In the genomic region with DNA sequence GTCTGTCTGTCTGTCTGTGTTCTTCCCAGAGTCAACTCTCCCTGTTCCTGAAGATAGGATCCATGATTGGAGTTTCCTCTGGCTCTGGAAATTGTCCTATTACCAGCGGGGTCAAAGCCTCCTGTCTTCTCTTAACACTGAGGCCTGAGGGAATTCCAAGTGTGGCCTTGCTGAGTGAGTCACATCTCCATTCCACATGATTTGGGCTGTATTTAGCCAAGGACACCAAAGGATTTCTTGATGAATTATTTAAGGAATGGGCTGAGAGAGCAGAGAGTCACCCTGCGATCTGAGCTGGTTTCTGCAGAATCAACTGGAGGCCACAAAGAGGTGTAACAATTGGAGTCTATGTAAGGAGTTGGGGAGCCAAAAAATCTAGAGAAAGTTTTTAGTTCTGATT, we compare ENCODE assay signal across 17 mouse cellular contexts.
DNase-seq lines count a peak whose midpoint lies in the region; ATAC-seq lines count a peak whose summit lies in the region.
"Had no signal": no experiment of that assay in that cellular context is flagged by ENCODE, and none has a peak within 500 bp of the region (broad histone marks: within the 10 kb centered on the region; RNA-seq: fewer than 3 reads in every experiment).

No protein-coding gene starts in this region.

- DNase-seq in adrenal gland, adult (ENCODE audit: inconsistent age in 2 of 2, low spot score in 1 of 2), result peak; percentile 64 to 87
- DNase-seq in adrenal gland, postnatal 10 days, result no peak
- peak; percentile 57 for DNase-seq in adrenal gland, adult 8-10 months
- DNase-seq in adrenal gland, postnatal 4 days (ENCODE audit: low spot score in 2 of 2), result no peak
- DNase-seq in Muller cell, postnatal 12 days (ENCODE audit: inconsistent ontology term), result peak; percentile 14
- peak; percentile 33 to 41 for DNase-seq in adrenal gland, postnatal 36 days
- DNase-seq in thymus, postnatal 4 days, result no peak
- DNase-seq: B cell, adult 2 months; cerebellum, adult 11-12 months; cerebellum, adult 2 months; cerebellum, adult 9-10 months; cerebellum, postnatal 10 days; cerebellum, postnatal 25 days had no signal

- no peak for ATAC-seq in erythroblast, adult 5-6 weeks (replicated peaks; ENCODE audit: low FRiP score, poor library complexity, severe bottlenecking)
- ATAC-seq: CD4-positive, CD25-positive, alpha-beta regulatory T cell, adult 4 months; forebrain, embryonic 14.5 days; forebrain, embryonic 16.5 days had no signal

Comparison
In these comparisons a context has a peak if more than half of its experiments do, and no peak if none do; other contexts are left out.
1. DNase-seq: peak in adrenal gland, adult (2 of 2), adrenal gland, adult 8-10 months (single experiment), Muller cell, postnatal 12 days (single experiment) and adrenal gland, postnatal 36 days (2 of 2); none in adrenal gland, postnatal 10 days (single experiment), adrenal gland, postnatal 4 days (0 of 2) and thymus, postnatal 4 days (single experiment).